Mouse (Mus musculus) monocyte, adult 5-6 weeks (primary cell): ENCODE data around the gene Gps2. TPM values are rescaled to one million over a fixed set of nuclear protein-coding genes. Genes with fewer than 3 reads are reported as not detected.

Experiments
- ATAC-seq: fragments of 153-309, 156-312 bp; replicated peaks from 2 replicates; pipeline ENCODE4 v1.8.0; 2017; ENCODE audit warnings: mild to moderate bottlenecking; ENCODE audit not compliant: low TSS enrichment, insufficient number of reproducible peaks, severe bottlenecking, poor library complexity, low FRiP score
- total RNA-seq: library from RNA; stranded (forward); fragments of 200-1000, 200-491, 200-594 nt; gene quantifications from 3 replicates; pipeline ENCODE4 v1.2.3, GENCODE M21; 2017

Gene Gps2
- total RNA-seq, 1 experiment from 2014 or later, result 110 TPM

GRCm38 (mm10) chr11:69930967-69931537, 17.4 kb downstream of the Gps2 start:
- ATAC-seq, result peak; percentile 93

DNA sequence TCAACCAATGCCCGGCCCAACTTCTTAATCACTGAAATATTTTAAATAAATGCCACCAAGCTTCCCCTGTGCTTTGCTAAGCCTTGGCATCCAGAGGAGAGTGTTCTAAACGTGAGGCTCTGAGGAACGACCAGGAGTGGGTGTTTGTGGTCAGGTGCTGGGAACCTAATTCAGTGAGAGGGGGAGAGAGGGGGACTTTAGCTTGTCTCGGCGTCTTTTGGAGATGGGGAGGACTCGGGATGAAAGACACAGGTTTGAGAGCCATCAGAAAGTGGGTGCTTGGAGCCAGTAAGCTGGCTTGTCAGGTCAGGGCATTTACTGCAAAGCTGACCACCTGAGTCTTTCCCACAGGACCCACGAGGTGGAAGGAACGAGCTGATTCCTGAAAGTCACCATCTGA, 18.1 kb downstream of the Gps2 start:
- no peak for ATAC-seq

DNA sequence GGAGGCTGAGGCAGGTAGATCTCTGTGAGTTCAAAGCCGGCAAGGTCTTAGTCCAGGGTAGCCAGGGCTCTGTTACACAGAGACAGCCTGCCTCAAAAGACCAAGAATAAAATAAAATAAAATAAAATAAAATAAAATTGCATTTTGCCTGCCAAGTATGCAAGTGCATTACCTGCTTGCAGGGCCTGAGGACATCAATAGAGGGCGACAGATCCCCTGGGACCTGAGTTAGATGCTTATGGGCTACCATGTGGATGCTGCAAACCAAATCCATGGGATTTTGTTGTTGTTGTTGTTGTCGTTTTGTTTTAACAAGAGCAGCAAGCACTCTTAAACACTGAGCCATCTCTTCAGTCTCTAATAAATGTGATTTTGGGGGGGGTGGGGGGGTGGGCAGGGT, 18.6 kb downstream of the Gps2 start:
- ATAC-seq, result no peak

GRCm38 (mm10) chr11:69933066-69933465, 19.4 kb downstream of the Gps2 start:
- no peak for ATAC-seq

DNA sequence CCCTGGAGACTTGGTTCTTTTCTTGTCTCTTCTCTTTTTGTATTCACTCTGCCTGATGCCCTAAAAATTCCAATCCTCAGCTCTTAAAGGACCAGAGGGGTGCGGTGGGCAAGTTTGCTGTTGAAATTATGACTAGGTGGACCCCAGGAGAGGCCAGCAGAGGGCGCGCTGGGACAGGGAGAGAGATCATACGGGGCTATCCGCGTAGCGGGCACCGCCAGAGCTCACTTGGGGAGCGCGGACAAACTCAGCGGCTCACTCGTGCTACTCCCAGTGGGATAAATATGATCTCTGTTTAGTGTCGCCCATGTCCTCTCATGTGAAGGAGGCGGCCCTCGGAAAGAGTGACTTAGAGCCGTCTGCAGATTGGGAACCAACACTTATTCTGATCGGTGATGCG, 20.5 kb downstream of the Gps2 start:
- ATAC-seq, result peak; percentile 58

DNA sequence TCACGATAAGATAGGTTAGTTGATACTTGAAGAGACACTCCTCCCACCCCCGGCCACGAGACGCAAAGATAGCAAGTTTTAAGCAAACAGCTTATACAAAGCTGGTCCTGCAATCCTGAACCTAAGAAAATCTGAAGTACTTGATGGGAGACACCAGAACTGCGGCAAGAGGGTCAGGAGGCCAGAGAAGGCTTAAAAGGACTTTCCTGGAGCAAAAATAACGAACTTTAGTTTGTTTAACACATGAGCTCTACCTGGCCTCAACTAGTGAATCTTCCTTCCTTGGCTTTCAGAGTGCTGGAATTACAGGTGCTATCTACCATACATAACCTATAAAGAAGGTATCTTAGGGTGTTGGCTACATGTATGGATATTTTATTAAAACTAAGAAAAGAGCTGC, 21.0 kb downstream of the Gps2 start:
- ATAC-seq, result no peak

DNA sequence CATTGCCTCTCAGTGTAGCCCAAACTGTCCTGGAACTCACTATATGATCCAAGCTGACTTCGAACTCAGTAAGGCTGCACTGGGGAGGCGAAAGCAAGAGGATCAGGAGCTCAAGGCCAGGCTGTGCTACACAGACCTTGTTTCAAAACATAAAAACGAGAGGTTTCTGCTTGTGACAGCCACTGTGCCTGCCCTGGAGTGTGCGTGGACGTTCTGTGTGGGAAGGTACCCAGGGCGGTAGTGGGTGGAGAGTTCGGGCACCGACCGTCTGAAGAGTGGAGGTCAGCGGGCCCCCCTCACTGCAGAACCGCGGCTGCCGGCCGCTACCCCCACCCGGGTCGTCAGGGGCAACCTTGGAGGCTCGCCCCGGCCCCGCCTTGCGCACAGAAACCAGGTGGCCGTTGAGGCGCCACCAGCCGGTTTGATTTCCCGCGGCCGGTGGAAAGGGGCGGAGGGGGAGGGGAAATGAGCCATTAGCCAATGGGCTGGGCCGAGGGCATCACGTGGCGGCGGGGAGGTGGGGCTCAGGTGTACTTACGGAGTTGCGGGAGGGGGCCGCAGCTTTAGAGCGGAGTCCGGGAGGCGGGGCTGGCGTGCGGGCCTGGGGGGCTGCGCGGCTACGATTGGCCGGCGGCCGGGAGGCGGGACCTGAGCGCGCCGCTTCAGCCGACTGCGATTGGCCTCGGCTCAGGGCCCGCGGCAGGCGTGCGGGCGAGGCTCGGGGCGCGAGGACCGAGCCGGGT, 21.6 kb downstream of the Gps2 start, which contains the start of gene Ybx2:
Ybx2 (plus strand) TSS at position 660 of the 743 bp plus-strand sequence.
- ATAC-seq, result 0 out of 2 replicates have a peak, but pooled peaks have one; percentile 32

GRCm38 (mm10) chr11:69936156-69936555, 22.5 kb downstream of the Gps2 start:
- ATAC-seq, result no peak

GRCm38 (mm10) chr11:69936714-69937347, 23.1 kb downstream of the Gps2 start:
- no peak for ATAC-seq

- no peak for ATAC-seq
These were observed 23.7 kb downstream of the Gps2 start for GRCm38 (mm10) chr11:69937385-69937784.

GRCm38 (mm10) chr11:69937834-69938233, 24.1 kb downstream of the Gps2 start:
- no peak for ATAC-seq

GRCm38 (mm10) chr11:69938401-69938979, 24.8 kb downstream of the Gps2 start:
- no peak for ATAC-seq

DNA sequence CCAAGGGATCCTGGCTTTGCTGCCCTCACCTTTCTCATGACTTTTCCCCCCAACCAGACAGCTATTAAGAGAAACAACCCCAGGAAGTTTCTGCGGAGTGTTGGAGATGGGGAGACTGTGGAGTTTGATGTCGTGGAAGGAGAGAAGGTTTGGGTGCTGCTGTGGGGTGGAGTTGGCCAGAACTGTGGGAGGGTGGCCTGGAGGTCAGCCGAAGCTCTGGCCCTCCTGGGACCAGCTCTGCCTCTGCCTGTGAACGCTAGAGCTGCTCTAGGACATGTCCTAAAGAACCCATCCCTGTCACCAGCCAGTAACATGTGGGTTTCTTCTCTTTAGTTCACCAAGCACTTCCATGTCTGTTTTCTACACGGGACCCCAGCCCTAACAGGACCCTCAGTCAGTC, 25.5 kb downstream of the Gps2 start:
- no peak for ATAC-seq

DNA sequence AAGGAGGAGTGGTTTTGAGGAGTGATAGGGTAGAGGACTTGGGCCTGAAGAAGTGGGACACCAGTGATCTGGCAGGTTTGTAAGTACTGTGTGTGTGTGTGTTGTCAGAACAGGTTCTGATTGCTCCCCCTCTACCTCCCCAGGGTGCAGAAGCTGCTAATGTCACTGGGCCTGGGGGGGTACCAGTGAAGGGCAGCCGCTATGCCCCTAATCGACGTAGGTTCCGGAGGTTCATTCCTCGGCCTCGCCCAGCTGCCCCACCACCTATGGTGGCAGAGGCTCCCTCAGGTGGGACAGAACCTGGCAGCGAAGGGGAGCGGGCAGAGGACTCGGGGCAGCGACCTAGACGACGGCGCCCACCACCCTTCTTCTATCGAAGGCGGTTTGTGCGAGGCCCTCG, 26.0 kb downstream of the Gps2 start:
- no peak for ATAC-seq

DNA sequence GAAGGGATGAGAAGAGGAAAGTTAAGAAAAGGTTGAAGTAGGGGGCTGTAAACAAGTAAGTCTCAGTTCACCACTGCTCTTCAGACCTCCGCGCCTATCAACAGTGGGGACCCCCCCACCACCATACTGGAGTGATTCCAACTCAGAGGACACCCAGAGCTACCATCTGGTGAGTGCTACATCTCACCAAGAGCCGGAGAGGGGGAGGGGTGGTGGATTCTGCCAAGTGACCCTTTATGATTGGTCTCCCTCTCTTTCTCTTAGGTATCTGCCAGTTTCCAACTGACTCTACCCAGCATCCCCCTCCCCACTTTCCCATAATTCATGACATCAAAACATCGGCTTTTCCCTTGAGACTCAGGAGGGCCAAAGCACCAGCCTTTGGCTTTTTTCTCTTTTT, 27.3 kb downstream of the Gps2 start:
- no peak for ATAC-seq

DNA sequence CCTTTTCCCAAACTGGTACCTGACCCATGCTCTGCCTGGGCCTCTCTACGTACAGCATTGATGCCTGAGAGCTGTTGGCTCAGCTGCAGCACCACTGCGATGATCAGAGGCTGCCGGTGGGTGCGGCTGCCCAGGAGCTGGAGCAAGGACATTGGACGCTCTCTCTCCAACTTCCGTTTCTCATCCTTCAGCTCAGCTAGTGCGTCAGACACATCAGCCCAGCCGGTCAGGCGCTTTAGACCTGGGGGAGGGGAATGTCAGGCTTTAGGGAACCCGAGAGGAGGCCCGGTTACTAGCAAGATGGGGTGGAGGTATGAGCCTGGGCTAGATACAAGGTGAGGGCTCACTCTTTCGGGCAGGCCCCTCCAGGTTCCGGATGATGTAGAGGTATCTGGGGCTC, 31.5 kb downstream of the Gps2 start:
- ATAC-seq, result no peak

DNA sequence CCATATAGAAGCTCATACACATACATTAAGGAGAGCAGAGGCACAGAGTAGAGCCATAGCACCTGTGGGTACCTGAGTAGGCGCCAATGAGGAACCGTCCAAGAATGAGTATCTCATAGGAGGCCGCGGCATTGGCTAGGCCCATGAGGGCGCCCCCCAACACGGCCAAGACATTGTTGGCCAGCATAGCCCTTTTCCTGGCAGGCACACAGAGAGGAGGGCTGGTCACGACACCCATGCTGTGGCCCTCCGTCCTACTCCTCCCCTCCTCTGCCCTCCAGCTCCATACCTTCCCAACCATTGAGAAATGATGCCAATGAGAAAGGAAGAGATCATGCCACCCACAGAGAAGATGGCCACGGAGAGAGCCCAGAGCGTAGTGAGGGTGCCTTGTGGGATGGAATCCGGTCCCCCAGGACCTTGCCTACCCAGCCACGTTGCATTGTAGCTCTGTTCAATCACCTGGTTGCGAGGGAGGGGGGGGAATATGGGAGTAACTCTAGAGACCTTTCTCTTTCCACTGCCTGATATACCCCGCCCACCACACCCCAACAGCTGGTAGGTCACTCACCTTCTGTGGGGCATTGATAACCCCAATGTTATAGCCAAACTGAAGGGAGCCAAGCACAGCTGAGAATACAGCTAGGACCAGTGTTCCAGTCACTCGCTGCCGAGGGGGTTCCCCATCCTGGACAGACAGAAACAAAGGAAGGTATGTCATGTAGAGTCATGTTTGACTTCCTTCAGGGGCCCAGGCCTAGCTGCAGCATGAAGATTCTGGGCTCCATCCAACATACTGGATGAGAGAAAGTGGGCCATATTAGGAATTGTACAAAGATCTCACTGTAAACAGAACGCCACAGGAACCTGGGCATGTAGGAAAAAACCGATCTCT, 32.6 kb downstream of the Gps2 start:
- ATAC-seq, result no peak

GRCm38 (mm10) chr11:69947337-69948065, 33.8 kb downstream of the Gps2 start:
- no peak for ATAC-seq
